Mouse (Mus musculus): Measurements from ENCODE around the gene Ndrg4.

- TF ChIP-seq CTCF (IDR thresholded peaks at IDR 0.05; ENCODE audit: borderline replicate concordance, extremely low read depth, insufficient read depth, insufficient read length), result no peak
- no peak for TF ChIP-seq POLR2A (IDR thresholded peaks at IDR 0.05; ENCODE audit: borderline replicate concordance, extremely low read depth, insufficient read depth, insufficient read length, poor library complexity, severe bottlenecking)
Measured at GRCm38 (mm10) chr8:95678024-95678611, 1.3 kb downstream of the Ndrg4 start.

Data from brain, embryonic 14.5 days (tissue).